Mouse (Mus musculus): ENCODE results near the gene Akirin1. TPM values are rescaled to one million over a fixed set of nuclear protein-coding genes. Genes with fewer than 3 reads are reported as not detected.

Akirin1 gene
- polyA plus RNA-seq (2015; fragmentation: Nextera tagmentation; extraction: Ambion mirVana) = 47.0 and 69.0 TPM in 2 replicates

DNA sequence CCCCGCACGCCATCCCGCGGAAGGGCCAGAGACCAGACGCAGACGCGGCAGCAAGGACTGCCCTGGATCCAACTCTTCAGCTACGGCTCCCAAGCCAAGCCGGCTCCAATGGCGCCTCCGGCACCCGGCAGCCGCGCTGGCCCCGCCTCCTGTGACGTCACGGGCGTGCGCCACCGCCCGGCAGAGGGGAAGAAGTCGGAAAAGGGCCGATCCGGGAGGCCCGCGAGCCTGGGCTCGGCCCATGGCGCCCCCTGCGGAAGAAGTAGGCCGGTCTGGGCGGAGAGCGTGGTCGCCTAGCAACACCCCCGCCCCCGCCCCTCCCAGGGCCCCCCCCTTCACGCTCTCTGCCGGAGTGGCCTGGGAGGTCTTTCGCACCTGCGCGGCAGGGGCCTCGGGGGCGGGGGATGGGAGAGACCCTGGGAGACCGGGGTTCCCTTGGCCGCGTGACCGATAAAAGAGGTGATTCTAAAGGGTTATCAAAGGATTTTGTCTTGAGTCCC, at the start of gene Akirin1:
TSS of gene Akirin1 (minus strand) at position 194 of the 500 bp plus-strand sequence.

DNA sequence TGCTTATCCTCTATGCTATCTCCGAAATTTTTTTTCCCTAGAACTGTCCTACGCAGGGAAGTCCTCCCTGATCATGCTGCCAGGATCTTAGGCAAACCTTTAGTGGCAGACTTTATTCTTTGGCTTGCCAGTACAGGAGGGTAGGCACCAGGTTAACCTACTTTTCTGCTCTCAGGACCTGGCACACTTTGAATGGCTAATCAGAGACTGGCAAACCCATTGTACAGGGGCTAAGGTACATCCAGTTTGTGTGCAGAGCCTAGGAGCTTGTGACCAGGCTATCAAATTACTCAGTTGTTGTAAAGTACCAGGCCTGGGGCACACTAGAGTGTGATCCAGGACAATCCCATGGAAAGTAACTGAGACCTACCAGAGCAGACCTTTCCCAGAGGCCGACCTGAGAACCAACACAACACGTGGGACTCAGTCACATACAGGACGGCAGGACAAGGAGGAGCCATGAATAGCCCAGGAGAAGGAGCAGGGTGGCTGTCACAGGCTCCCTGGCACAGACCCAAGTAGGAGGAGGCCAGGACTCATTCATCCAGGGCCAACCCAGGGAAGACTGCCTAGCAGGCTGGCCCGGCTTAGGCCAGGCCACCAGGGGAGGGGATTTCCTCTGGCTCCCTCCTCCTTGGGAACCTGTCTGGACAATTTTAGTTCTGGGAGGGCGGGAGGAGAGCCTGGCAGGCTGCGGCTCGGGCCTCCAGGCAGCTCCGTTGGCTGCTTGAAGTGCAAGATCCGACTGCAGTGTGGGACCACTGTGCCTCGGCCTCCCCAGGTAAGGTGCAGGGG, 37.2 kb upstream of the Akirin1 start, which contains the start of gene Rhbdl2:
TSS of gene Rhbdl2 (plus strand) at position 684 of the 795 bp plus-strand sequence.

DNA sequence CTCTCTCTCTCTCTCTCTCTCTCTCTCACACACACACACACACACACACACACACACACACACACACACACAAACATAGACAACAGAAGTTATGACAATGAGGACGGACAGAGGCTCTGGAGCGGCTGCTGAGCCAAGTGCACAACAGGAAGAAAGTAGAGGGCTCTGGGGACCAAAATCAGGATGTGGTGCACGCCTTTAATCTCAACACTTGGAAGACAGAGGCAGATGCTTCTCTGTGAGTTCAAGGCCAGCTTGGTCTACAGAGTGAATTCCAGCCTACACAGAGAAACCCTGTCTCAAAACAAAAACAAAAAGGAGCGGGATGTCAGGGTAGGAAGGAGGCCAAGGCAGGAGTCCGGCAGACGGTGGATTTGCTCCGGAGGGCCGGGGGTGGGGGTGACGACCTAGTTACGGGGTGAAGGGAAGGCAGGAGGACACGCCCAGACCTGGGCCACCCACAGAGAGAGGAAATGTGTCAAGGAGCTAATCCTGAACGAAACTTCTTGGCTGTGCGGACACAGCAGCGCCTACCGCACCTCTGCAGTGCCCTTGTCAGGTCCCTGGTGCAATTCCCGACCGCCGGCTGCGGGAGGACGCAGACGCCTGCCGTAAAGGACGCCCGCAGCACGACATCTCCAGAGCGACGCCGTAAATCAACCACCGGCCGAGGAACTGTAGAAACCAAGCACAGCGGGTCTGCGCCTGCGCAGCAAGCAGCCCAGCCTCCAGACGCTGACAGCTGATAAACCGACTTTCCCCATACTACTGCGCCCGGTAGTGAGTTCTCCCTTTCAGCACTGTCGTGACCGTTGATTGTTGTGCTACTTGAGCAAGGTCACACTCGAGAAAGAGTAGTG, 32.3 kb downstream of the Akirin1 start, which contains the start of gene Ndufs5:
TSS of gene Ndufs5 (minus strand) at position 629 of the 860 bp plus-strand sequence.

Other genes starting within 250 kb of the Akirin1 start
- gene Macf1, start 66.0 kb downstream of the Akirin1 start, polyA plus RNA-seq (2015; fragmentation: Nextera tagmentation; extraction: Ambion mirVana) = 22.3 and 23.9 TPM in 2 replicates
- 504 and 512 TPM in 2 replicates for gene Ndufs5, start 32.1 kb downstream of the Akirin1 start, polyA plus RNA-seq (2015; fragmentation: Nextera tagmentation; extraction: Ambion mirVana)
- 0.99 and 2.3 TPM in 2 replicates for gene Rhbdl2, start 37.5 kb upstream of the Akirin1 start, polyA plus RNA-seq (2015; fragmentation: Nextera tagmentation; extraction: Ambion mirVana)
- 0.14 TPM in 2 replicates for gene 4933427I04Rik, start 109.3 kb upstream of the Akirin1 start, polyA plus RNA-seq (2015; fragmentation: Nextera tagmentation; extraction: Ambion mirVana)
- 144 and 161 TPM in 2 replicates for gene Mycbp, start 154.5 kb upstream of the Akirin1 start, polyA plus RNA-seq (2015; fragmentation: Nextera tagmentation; extraction: Ambion mirVana)
- gene Rragc, start 167.1 kb upstream of the Akirin1 start, polyA plus RNA-seq (2015; fragmentation: Nextera tagmentation; extraction: Ambion mirVana) = 40.2 and 53.9 TPM in 2 replicates
- gene 4930535I16Rik, start 167.7 kb upstream of the Akirin1 start, polyA plus RNA-seq (2015; fragmentation: Nextera tagmentation; extraction: Ambion mirVana) = not detected in 2 replicates

Measured in adrenal gland, postnatal 0 days (tissue).